Mouse (Mus musculus): ENCODE data around the gene Mrm2. TPM values are rescaled to one million over a fixed set of nuclear protein-coding genes. Genes with fewer than 3 reads are reported as not detected.
A peak's percentile ranks its signal among the peaks of the same experiment; 100 is the strongest.

Mrm2 gene
- polyA plus RNA-seq, 1 experiment from 2014 or later, result 19.4 TPM

DNA sequence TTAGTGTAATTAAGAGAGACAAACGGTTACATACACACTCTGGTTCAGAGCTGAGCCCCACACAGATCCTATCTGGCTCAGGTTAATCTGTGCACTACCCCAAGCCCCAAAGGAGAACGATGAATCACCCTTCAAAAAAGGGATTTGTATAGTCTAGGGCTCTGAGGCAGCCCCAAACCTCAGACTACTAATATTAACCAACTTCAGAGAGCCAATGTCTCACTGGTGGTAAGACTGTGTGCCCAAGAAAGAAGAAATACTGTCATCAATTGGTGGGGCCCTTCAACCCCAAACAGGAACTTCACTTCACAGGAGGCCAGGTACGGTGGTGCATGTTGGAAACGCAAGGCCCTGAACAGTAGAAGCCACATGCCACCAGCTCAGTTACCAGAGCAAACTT lies 13.5 kb upstream of the Mrm2 start:
- no peak for DNase-seq (ENCODE audit: low spot score)

DNA sequence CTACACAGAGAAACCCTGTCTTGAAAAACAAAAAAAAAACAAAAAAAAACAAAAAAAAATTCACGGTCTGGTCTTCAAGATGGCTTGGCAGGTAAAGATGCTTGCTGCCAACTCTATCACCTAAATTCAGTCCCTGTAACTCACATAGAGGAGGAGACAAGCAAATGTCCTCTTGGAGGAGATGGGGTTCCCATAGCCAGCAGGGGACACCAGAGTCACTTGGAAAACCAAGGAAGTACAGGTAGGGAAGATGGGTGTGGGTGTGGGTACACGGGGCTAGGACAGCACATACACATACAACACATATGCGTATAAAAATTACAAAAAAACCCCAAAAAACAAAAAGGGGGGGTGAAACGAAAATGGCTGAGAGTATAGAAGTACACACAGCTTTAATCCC lies 11.2 kb upstream of the Mrm2 start:
- no peak for DNase-seq (ENCODE audit: low spot score)

DNA sequence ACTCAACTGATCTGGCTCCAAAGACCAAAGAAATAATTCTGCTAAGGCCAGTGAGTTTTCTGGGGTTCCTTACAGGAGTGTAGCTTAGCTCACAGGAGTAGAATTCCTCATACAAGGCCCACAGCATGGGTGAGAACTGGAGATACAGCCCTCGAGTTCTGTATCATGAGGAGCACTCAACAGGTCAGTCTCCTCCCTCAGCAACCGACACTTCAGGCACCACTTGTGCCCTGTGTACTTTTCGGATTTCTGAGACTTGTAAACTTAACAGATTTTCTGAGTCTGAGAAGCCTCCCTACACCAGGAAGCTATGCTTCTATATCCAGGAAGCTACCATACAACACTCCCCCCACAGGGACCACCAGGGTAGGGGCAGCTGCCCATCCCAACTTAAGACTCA lies 8.1 kb upstream of the Mrm2 start:
- no peak for DNase-seq (ENCODE audit: low spot score)

DNA sequence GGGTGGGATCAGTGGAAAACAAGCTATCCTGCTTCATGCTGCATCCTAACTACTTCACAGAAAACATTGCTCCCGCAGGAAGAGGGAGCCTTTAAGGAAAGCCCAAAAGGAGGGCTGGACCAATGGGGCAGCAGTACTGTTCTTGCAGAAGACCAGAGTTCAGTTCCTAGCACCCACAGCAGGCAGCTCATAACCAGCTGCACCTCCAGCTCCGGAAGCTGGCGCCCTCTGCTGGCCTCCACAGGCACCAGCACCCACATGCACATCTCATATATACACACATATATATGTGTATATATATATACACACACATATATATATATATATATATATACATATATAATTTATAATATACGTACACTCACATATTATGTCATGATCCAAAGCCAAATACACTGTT lies 7.1 kb upstream of the Mrm2 start:
- no peak for DNase-seq (ENCODE audit: low spot score)

DNA sequence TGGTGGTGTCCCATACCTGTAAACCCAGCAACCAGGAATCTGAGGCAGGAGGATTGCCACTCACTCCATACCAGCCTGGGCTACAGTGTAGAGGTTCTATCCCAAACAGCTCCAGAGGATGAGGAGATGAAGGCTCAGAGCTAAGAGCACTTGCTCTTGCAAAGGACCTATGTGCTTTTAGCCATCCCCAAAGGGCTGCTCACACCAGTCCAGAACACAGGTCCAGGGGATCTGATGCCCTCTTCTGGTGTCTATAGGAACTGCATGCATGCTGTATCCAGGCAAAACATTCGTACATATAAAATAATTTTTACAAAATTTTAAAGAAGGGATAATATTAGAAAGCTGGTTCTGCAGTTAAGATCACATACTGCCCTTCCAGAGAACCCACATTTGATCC lies 5.0 kb upstream of the Mrm2 start:
- peak; percentile 38 for DNase-seq (ENCODE audit: low spot score)

DNA sequence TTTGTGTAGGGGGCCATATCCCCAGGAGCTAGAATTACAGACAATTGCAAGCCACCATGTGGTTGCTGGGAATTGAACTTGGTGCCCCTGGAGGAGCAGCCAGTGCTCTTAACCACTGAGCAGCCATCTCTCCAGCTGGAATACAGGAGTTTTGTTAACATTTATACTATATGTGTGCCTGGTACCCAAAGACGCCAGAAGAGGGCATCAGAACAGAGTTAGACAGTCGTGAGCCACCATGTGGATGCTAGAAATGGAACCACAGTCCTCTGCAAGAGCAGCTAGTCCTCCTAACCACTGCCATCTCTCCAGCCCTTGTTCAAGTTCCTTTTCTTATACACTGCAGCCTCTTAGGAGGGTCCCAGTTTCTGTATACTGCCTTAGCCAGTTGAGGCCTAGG lies 1.9 kb upstream of the Mrm2 start:
- DNase-seq (ENCODE audit: low spot score), result peak; percentile 57

DNA sequence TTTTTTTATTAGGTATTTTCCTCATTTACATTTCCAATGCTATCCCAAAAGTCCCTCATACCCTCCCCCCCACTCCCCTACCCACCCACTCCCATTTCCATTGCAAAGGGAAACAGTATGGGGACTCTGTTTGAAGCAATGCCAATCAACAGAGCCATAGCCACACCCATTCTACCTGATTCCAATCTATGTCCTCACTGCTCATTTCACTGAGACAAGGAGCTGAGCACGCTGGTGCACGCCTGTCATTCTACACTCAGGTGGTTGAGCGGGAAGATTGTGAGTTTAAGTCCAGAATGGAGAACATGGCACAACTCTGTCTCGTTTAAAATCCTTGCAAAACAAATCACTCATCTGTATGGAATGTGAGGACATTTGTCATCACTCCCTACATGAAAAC lies 821 bp upstream of the Mrm2 start:
- no peak for DNase-seq (ENCODE audit: low spot score)

DNA sequence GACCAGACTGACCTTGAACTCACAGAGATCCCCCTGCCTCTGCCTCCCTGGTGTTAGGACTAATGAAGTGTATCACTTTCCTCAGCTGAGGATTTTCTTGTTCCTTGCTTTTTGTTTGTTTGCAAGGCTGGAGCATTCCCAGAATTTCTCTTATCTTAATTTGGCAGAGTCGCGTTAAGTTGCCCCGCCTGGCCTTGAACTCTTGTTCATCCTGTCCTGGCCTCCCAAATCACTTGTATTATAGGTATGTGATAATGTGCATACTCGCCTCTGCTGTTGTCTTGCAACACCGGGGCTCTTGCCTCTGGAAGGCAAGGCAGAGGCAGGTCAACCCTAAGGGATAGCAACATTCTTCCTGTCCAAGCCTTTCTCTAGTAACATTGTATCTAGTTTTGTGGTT lies 7.6 kb downstream of the Mrm2 start:
- no peak for DNase-seq (ENCODE audit: low spot score)

DNA sequence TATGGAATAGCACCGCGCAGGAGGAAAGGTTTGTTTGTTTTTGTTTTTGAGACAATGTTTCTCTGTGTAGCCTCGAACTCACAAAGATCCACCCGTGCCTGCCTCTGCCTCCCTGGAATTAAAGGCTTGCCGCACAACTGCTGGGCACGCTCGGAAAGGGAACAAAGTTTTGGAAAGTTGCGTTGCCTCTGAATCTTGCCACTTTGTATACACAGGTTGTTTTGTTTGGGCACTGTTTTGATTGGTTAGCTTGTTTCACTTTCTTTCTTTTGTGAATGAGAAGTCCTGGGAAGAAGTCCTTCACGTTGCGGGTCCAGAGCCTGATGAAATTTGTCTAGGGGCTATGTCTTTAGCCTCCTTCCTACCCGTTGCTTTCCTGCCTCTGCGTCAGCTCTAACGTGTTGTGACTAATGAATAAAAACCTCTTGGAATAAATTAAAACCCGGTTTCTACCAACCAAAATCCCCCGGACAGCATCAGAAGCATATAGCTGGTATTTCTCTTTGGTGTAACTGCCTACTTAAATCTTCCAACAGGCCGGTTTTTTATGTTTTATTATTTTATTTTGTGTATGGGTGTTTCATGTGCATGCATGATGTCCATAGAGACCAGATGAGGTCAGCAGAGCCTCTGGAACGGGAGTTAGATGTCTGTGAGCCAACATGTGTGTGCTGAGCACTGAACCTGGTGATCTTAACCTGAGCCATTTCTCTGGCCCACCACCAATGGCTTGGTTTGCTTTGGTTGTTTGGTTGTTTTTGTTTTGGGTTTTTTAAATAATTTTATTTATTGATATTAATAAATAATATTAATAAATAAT lies 9.7 kb downstream of the Mrm2 start:
- DNase-seq (ENCODE audit: low spot score), result no peak

DNA sequence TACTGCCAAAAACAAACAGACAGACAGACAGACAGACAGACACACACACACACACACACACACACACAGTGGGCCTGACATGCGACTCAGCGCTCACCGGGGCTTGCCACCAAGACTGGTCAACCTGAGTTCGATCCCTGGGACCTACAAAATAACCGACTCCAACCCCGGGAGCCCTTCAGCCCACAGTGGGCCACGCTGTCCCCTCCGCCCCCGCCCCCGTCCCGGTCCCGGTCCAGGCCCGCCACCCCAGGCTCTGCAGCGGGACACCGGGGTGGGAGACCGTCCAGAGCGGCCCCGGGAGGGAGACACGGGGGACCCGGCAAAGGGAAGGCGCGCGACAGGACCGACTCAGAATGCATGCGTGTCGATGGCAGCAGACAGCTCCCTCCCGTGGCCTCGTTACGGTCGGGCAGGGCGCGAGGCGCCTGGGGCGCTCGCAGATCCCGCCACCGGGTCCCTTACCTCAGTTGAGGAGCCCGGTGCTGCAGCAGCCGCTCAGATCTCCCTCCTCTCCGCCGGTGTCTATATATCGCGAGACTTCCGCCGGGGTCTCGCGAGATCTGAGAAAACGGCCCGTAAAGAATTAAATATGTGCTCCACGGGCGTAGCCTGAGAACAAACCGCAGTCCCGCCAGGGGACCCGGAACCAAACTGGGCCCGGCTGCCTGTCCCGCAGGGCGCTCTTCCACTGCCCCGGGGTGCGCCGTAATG lies 10.5 kb downstream of the Mrm2 start, which contains the start of the genes Mad1l1 and Nudt1:
Gene Mad1l1 (minus strand): TSS at position 511 of the 714 bp plus-strand sequence.
Gene Nudt1 (plus strand): TSS at position 615 of the 714 bp plus-strand sequence.
- DNase-seq (ENCODE audit: low spot score), result peak; percentile 99

DNA sequence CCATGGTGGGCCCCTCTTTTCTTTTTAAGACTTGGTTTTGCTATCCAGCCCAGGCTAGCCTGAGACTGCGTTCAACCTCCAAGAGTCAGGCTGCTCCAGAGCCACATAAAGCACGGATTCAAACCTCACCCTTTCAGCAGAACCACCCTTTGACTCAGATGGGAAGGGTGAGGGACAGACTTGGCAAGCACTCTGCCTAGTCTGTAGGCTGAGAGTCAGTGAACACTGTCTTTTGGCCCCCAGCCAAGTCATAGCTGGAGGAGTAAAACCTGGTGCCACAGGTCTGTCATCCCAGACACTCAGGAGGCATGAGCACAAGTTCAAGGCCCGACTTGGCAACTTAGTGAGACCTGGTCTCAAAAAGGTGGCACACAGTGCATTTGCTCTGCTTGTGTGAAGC lies 15.0 kb downstream of the Mrm2 start:
- DNase-seq (ENCODE audit: low spot score), result no peak

DNA sequence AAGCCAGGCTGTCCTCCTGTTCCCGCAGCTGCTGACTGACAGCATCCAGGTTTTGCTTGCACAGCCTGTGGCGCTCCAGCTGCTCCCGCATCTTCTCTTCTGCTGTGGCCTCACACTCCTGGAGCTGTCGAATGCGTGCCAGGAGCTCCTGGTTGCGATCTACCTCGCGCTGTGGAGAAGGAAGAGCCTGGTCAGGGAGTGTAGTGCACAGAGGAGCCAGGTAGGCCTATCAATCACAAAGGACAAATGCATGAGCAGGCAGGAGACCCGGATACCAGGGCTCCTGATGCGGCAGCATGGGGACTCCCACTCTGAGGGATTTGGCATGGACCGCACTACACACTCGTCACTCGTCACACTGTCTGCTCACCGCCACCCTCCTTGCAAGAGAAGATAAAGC lies 24.1 kb downstream of the Mrm2 start:
- no peak for DNase-seq (ENCODE audit: low spot score)

DNA sequence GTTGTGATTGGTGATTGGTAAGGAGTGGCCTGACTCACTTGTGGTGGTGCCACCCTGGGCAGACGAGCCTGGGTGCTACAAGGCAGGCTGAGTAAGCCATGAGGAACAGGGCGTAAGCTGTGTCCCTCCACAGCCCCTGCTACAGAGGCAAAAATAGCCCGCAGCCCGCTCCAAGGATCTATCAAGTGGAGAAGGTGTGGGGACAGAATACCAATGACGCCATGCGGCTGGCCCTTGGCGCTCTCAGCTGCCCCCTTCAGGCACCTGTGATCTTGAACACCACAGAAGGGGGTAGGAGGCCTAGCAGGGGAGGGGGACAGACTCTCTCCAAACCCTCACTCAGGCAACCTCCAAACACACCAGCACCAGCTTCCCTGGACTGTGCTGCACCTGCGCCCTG lies 25.7 kb downstream of the Mrm2 start:
- DNase-seq (ENCODE audit: low spot score), result no peak

DNA sequence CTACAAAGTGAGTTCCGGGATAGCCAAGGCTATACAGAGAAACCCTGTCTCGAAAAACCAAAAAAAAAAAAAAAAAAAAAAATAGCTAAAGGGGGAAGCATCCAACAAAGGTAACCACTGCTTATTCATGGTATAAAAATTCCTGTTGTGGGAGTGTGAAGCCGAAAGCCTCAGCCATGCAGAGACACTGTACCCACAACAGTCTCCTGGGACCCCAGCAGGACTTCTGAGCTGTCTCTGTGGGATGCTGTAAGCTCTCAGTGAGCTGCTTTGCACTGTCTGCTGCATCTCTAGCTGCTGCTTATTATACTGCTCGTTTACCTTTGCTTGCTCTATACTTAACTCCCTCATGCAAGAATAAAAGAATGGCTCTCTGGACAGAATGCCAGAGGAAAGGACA lies 33.4 kb downstream of the Mrm2 start:
- DNase-seq (ENCODE audit: low spot score), result no peak

DNA sequence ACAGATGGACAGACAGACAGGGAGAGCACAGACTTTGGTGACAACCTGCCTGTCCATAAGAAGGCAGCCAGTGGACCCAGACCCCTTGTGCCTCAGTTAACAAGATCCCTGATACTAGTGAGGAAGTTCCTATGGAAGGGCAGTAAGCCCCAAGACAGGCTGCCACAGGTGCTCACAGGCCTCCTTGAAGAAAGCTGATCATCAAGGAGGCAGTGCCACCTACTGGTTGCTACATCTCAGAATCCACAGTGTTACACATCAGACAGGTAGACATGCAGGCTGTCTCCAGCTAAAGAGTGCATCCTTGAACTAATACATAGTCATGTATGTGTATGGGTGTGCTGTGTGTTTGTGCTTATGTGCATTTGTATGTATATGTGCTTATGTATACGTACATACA lies 39.5 kb downstream of the Mrm2 start:
- peak; percentile 90 for DNase-seq (ENCODE audit: low spot score)

DNA sequence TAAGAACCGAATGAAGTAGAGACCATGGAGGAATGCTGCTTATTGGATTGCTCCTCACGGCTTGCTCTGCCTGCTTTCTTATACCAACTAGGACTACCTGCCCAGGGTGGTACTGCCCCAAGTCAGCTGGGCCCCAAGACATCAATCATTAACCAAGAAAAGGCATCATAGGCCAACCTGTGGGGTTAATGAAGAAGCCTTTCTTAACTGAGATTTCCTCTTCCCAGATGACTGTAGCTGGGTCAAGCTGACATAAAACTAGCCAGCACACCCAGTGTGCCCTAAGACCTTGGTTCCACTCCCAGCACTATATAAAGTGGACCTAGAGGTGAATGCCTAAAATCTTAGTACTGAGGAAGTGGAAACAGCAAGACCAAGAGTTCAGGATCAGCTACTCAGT lies 42.5 kb downstream of the Mrm2 start:
- DNase-seq (ENCODE audit: low spot score), result no peak

DNA sequence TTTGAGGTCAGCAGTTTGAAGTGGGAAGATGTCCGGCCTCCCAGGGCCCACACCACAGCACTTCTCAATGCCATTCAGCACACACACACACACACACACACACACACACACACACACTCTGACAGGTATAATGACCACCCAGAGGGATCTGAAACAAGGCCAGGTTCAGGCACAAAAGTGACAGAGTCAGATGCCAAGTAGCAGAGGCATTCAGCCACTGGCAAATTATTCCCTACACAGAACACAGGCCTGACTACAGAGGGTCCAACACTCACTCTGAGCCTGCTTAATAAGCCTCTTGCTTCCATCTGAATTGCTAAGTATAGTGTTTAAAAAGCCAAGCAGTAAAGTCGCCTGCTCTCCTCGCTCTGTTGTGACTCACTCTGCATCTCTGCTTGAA lies 43.4 kb downstream of the Mrm2 start:
- no peak for DNase-seq (ENCODE audit: low spot score)

DNA sequence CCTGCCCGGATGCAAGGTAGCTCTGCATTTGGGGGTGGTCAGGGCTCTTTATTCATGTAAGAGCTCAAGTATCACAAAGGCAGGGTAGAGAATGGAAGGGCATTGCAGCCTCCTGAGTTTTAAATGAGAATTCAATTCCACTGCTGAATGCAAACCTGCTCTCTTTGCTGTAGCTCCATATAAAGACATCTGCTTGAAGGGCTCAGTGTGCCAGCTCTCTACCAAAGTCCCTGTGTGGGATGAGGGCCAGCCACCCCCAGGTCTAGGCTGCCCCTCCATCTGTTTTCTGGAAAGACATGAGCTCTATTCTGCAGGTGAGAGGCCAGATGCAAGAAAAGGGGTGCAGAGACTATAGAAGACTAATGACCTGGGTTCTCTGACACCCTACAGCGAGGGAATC lies 46.9 kb downstream of the Mrm2 start:
- DNase-seq (ENCODE audit: low spot score), result no peak

DNA sequence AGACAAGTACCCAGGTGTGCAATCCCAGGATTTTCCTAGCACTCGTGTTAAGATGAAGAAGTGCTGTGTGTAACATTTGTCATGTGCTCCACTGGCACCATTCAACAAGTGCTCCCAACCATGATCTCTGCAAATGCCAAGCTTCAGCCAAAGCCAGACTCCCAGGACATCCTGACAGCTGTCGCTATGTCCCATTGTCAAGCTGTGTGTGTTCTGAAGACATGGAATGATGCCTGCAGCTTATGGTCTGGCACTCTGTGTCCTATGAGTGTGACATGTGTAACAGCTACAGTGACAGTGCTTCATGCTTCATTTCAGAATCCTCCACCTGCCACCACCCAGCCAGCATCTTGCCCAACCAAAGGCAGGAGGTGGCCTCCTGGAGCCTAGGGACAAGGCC lies 47.7 kb downstream of the Mrm2 start:
- no peak for DNase-seq (ENCODE audit: low spot score)

DNA sequence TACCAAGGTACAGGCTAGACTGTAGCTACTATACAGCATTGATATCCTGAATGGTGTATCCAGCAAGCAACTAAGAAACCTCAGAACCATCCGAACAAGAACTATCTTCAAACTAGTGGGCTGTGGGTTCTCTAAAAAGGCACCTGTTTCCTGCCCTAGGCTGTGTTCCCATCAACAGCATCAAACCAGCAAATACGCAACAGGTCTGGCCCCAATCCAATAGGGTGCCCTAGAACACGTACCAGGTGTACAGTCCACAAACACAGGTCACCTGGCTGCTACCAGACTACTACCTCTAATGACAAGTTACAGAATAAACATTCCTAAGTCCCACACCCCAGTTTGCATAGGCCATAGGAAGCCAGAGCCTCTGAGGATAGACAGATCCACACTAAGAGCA lies 48.8 kb downstream of the Mrm2 start:
- DNase-seq (ENCODE audit: low spot score), result peak; percentile 69

DNA sequence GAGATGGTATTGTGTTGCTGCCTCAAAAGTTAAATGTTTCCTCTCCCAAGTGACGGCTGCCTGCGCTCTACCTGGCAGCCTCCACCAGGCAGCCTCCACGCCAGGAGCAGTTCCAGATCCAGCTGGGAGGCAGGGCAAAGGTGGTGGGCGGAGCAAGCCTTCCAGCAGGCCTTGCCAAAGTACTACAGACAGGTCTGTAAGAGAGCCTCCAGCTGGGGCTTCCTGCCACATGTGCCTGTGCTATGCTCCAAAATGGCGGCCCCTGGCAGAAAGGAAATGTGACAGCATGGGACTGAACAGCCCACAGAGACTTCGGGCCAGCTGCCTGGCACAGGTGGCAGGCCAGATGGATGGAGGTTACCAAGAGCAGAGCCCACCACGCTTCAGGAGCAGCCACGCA lies 49.3 kb downstream of the Mrm2 start:
- DNase-seq (ENCODE audit: low spot score), result peak; percentile 91

DNA sequence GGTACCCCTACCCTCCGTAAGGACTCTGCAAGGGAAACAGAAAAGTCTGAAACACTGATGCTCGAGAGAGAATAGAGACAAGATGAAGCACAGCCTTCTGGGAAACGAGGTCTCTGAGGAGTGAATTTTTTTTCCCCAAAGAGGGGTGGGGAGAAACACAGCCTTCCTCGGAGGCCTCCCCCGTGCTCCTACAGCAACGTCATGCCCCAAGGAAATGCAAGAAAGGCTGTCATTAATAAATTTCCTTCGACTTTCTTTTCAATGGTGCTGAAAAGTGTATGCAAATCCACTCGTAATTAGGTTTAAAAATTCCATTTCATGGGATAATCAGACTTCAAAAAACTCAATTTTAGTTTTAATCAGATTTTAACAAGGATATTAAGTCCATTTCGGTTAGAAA lies 51.5 kb downstream of the Mrm2 start:
- no peak for DNase-seq (ENCODE audit: low spot score)
